Mouse (Mus musculus): ENCODE results near the gene Ddx58.

The Ddx58 gene

GRCm38 (mm10) chr4:40233062-40233664 is 6.5 kb downstream of the Ddx58 start:
- DNase-seq: no peak

GRCm38 (mm10) chr4:40229723-40230122 is 9.9 kb downstream of the Ddx58 start:
- no peak for DNase-seq

GRCm38 (mm10) chr4:40227886-40228285 is 11.7 kb downstream of the Ddx58 start:
- DNase-seq: no peak

GRCm38 (mm10) chr4:40227131-40227530 is 12.5 kb downstream of the Ddx58 start:
- no peak for DNase-seq

- no peak for DNase-seq
Observed at GRCm38 (mm10) chr4:40226095-40226494, 13.5 kb downstream of the Ddx58 start.

GRCm38 (mm10) chr4:40221876-40222585 is 17.6 kb downstream of the Ddx58 start:
- no peak for DNase-seq

GRCm38 (mm10) chr4:40221004-40221760 is 18.4 kb downstream of the Ddx58 start:
- no peak for DNase-seq

- DNase-seq: no peak
Observed at GRCm38 (mm10) chr4:40220437-40220836, 19.2 kb downstream of the Ddx58 start.

- DNase-seq: no peak
Observed at GRCm38 (mm10) chr4:40218382-40218781, 21.2 kb downstream of the Ddx58 start.

- DNase-seq: no peak
Observed at GRCm38 (mm10) chr4:40217910-40218309, 21.7 kb downstream of the Ddx58 start.

- DNase-seq: no peak
Observed at GRCm38 (mm10) chr4:40212177-40212576, 27.5 kb downstream of the Ddx58 start.

GRCm38 (mm10) chr4:40207701-40208100 is 31.9 kb downstream of the Ddx58 start:
- no peak for DNase-seq

GRCm38 (mm10) chr4:40205231-40205903 is 34.3 kb downstream of the Ddx58 start:
- DNase-seq: no peak

GRCm38 (mm10) chr4:40204374-40204773 is 35.3 kb downstream of the Ddx58 start:
- DNase-seq: no peak

- DNase-seq: no peak
Observed at GRCm38 (mm10) chr4:40202205-40202604, 37.4 kb downstream of the Ddx58 start.

- DNase-seq: no peak
Observed at GRCm38 (mm10) chr4:40195336-40195735, 44.3 kb downstream of the Ddx58 start.

- DNase-seq: no peak
Observed at GRCm38 (mm10) chr4:40193461-40193860, 46.2 kb downstream of the Ddx58 start.

- DNase-seq: no peak
Observed at GRCm38 (mm10) chr4:40192246-40192645, 47.4 kb downstream of the Ddx58 start.

- DNase-seq: no peak
Observed at GRCm38 (mm10) chr4:40187956-40188355, 51.7 kb downstream of the Ddx58 start.

- DNase-seq: no peak
Observed at GRCm38 (mm10) chr4:40184470-40184869, 55.2 kb downstream of the Ddx58 start.

- no peak for DNase-seq
Observed at GRCm38 (mm10) chr4:40183781-40184180, 55.8 kb downstream of the Ddx58 start.

- DNase-seq: peak; percentile 79
Observed at GRCm38 (mm10) chr4:40182651-40183320, 56.8 kb downstream of the Ddx58 start.

GRCm38 (mm10) chr4:40181681-40182080 is 57.9 kb downstream of the Ddx58 start:
- DNase-seq: peak; percentile 86

All from kidney, adult 18-20 months (tissue).